Mouse (Mus musculus) MEL (cell line): ENCODE data around the gene Stac2. TPM values are rescaled to one million over a fixed set of nuclear protein-coding genes. Genes with fewer than 3 reads are reported as not detected.

Source experiments
- DNase-seq: peaks from one replicate; pipeline ENCODE4 v3.0.0; 2011; ENCODE audit warnings: low read depth, low spot score
- H3K27ac ChIP-seq: 2 replicates; pipeline ENCODE4 v1.5.1; 2012; ENCODE audit warnings: low read depth, mild to moderate bottlenecking, control low read depth, low read length, moderate library complexity; ENCODE audit not compliant: control insufficient read depth
- H3K27me3 ChIP-seq, 2 experiments: fragments of 150-350 bp in 1 of 2; sonication (generic) in 1 of 2; 2 replicates each; pipeline ENCODE4 v1.6.1; 2012; ENCODE audit warnings: low read length in 2 of 2, mild to moderate bottlenecking in 2 of 2, improper control_type of control experiment in 1 of 2, moderate library complexity in 1 of 2; ENCODE audit not compliant: insufficient read depth in 2 of 2, control insufficient read depth in 1 of 2
- H3K36me3 ChIP-seq, 2 experiments: 2 replicates each; pipeline ENCODE4 v1.6.1; 2012 to 2014; ENCODE audit warnings: low read length in 2 of 2, improper control_type of control experiment in 1 of 2, inconsistent platforms in 1 of 2, mild to moderate bottlenecking in 1 of 2; ENCODE audit not compliant: insufficient read depth in 2 of 2, control insufficient read depth in 1 of 2
- H3K4me1 ChIP-seq, 2 experiments: fragments of 150-350 bp in 1 of 2; sonication (generic) in 1 of 2; 2 replicates each; pipeline ENCODE4 v1.6.1; 2012; ENCODE audit warnings: low read length in 2 of 2, improper control_type of control experiment in 1 of 2, mild to moderate bottlenecking in 1 of 2; ENCODE audit not compliant: insufficient read depth in 2 of 2, control insufficient read depth in 1 of 2
- H3K4me3 ChIP-seq, 2 experiments: fragments of 150-350 bp in 1 of 2; sonication (generic) in 1 of 2; 2 replicates each; pipeline ENCODE4 v1.5.1; 2012; ENCODE audit warnings: low read depth in 2 of 2, low read length in 2 of 2, mild to moderate bottlenecking in 2 of 2, moderate library complexity in 2 of 2, control low read depth in 1 of 2, improper control_type of control experiment in 1 of 2; ENCODE audit not compliant: control insufficient read depth in 1 of 2, insufficient read depth in 1 of 2
- H3K79me2 ChIP-seq: 2 replicates; pipeline ENCODE4 v1.6.1; 2012; ENCODE audit warnings: mild to moderate bottlenecking, low read length, moderate library complexity; ENCODE audit not compliant: control insufficient read depth, poor library complexity, insufficient read depth
- H3K9ac ChIP-seq: 2 replicates; pipeline ENCODE4 v1.6.1; 2012; ENCODE audit warnings: low read depth, mild to moderate bottlenecking, control low read depth, low read length, moderate library complexity; ENCODE audit not compliant: control insufficient read depth, poor library complexity, severe bottlenecking
- H3K9me3 ChIP-seq: fragments of 150-350 bp; sonication (generic); replicated peaks from 2 replicates; pipeline ENCODE4 v1.6.1; 2012; ENCODE audit warnings: mild to moderate bottlenecking, low read length, improper control_type of control experiment, moderate library complexity; ENCODE audit not compliant: insufficient read depth
- BHLHE40 ChIP-seq: IDR thresholded peaks from 2 replicates; pipeline ENCODE4 v1.6.1; 2012; ENCODE audit warnings: low read depth, mild to moderate bottlenecking, inconsistent platforms, low read length, improper control_type of control experiment, borderline replicate concordance
- CHD2 ChIP-seq: IDR thresholded peaks from 2 replicates; pipeline ENCODE4 v1.6.1; 2011; ENCODE audit warnings: low read length, improper control_type of control experiment
- CTCF ChIP-seq, 3 experiments: IDR thresholded peaks in 2 of 3; conservative IDR thresholded peaks in 1 of 3; 2 replicates each; pipeline ENCODE4 v1.5.1; 2011 to 2012; ENCODE audit warnings: low read length in 3 of 3, low read depth in 2 of 3, mild to moderate bottlenecking in 2 of 3, improper control_type of control experiment in 1 of 3, inconsistent platforms in 1 of 3, mixed read lengths in 1 of 3, moderate library complexity in 1 of 3; ENCODE audit not compliant: control insufficient read depth in 1 of 3, insufficient read depth in 1 of 3, poor library complexity in 1 of 3, severe bottlenecking in 1 of 3
- E2F4 ChIP-seq: IDR thresholded peaks from 2 replicates; pipeline ENCODE4 v1.6.1; 2011; ENCODE audit warnings: low read depth, low read length, improper control_type of control experiment, borderline replicate concordance
- EP300 ChIP-seq, 2 experiments: IDR thresholded peaks; 2 replicates each; pipeline ENCODE4 v1.6.1; 2011; ENCODE audit warnings: improper control_type of control experiment in 2 of 2, low read length in 2 of 2, low read depth in 1 of 2, mild to moderate bottlenecking in 1 of 2
- GABPA ChIP-seq: IDR thresholded peaks from 2 replicates; pipeline ENCODE4 v1.6.1; 2012; ENCODE audit warnings: low read depth, mild to moderate bottlenecking, inconsistent platforms, low read length, improper control_type of control experiment, moderate library complexity
- KAT2A ChIP-seq: conservative IDR thresholded peaks from 2 replicates; pipeline ENCODE4 v1.6.1; 2012; ENCODE audit warnings: low read depth, low read length, improper control_type of control experiment, inconsistent platforms
- MAFK ChIP-seq: IDR thresholded peaks from 2 replicates; pipeline ENCODE4 v1.6.1; 2011; ENCODE audit warnings: low read depth, mild to moderate bottlenecking, low read length, improper control_type of control experiment, borderline replicate concordance
- MEF2A ChIP-seq: IDR thresholded peaks from 2 replicates; pipeline ENCODE4 v1.6.1; 2014; ENCODE audit warnings: low read depth, mild to moderate bottlenecking, inconsistent platforms, low read length, improper control_type of control experiment; ENCODE audit not compliant: poor library complexity, insufficient replicate concordance, severe bottlenecking; ENCODE audit errors: extremely low read depth
- MXI1 ChIP-seq: IDR thresholded peaks from 2 replicates; pipeline ENCODE4 v1.6.1; 2011; ENCODE audit warnings: mild to moderate bottlenecking, low read depth, low read length, improper control_type of control experiment
- MYB ChIP-seq: IDR thresholded peaks from 2 replicates; pipeline ENCODE4 v1.6.1; 2011; ENCODE audit warnings: mild to moderate bottlenecking, low read depth, low read length, improper control_type of control experiment
- NELFE ChIP-seq: IDR thresholded peaks from 2 replicates; pipeline ENCODE4 v1.6.1; 2011; ENCODE audit warnings: low read depth, low read length, improper control_type of control experiment
- NRF1 ChIP-seq: IDR thresholded peaks from 2 replicates; pipeline ENCODE4 v1.6.1; 2014; ENCODE audit warnings: low read depth, mild to moderate bottlenecking, inconsistent platforms, low read length, improper control_type of control experiment, moderate library complexity; ENCODE audit not compliant: poor library complexity, insufficient read depth, severe bottlenecking
- TAL1 ChIP-seq: IDR thresholded peaks from 2 replicates; pipeline ENCODE4 v1.6.1; 2012; ENCODE audit warnings: mild to moderate bottlenecking, inconsistent platforms, low read length, moderate library complexity, mixed read lengths
- TBP ChIP-seq: IDR thresholded peaks from 2 replicates; pipeline ENCODE4 v1.8.0; 2011; ENCODE audit warnings: low read depth, low read length, improper control_type of control experiment
- TCF12 ChIP-seq: IDR thresholded peaks from 2 replicates; pipeline ENCODE4 v1.6.1; 2014; ENCODE audit warnings: low read depth, mild to moderate bottlenecking, inconsistent platforms, low read length, improper control_type of control experiment, moderate library complexity
- UBTF ChIP-seq: IDR thresholded peaks from 2 replicates; pipeline ENCODE4 v1.6.1; 2012; ENCODE audit warnings: low read depth, mild to moderate bottlenecking, inconsistent platforms, low read length, improper control_type of control experiment, moderate library complexity, borderline replicate concordance; ENCODE audit not compliant: insufficient read depth
- USF1 ChIP-seq: IDR thresholded peaks from 2 replicates; pipeline ENCODE4 v1.6.1; 2014; ENCODE audit warnings: low read depth, mild to moderate bottlenecking, inconsistent platforms, low read length, improper control_type of control experiment, moderate library complexity
- USF2 ChIP-seq, 2 experiments: IDR thresholded peaks; 2 replicates each; pipeline ENCODE4 v1.6.1; 2011 to 2012; ENCODE audit warnings: improper control_type of control experiment in 2 of 2, low read length in 2 of 2, borderline replicate concordance in 1 of 2, inconsistent platforms in 1 of 2, low read depth in 1 of 2, mild to moderate bottlenecking in 1 of 2; ENCODE audit not compliant: insufficient read depth in 1 of 2
- ZMIZ1 ChIP-seq: IDR thresholded peaks from 2 replicates; pipeline ENCODE4 v1.6.1; 2012; ENCODE audit warnings: low read depth, mild to moderate bottlenecking, inconsistent platforms, low read length, improper control_type of control experiment, moderate library complexity
- polyA plus RNA-seq, 2 experiments: library from polyadenylated mRNA; stranded (reverse) in 1 of 2; unstranded in 1 of 2; fragments of >175 nt in 1 of 2; fragments of >200 nt in 1 of 2; gene quantifications; 2 replicates each; pipeline versions ENCODE4 v1.2.1 to v1.2.4; 2012; ENCODE audit warnings: low replicate concordance in 2 of 2, low read depth in 1 of 2; ENCODE audit not compliant: insufficient read length in 2 of 2, insufficient read depth in 1 of 2, missing spikeins in 1 of 2
- total RNA-seq: library from RNA; depleted of rRNA; stranded (reverse); fragments of 300-350 nt; gene quantifications from 2 replicates; pipeline ENCODE4 v1.2.3, GENCODE M21; 2012

Gene Stac2
- total and polyA plus RNA-seq, 3 experiments, result 0.04 TPM; not detected in 2

DNA sequence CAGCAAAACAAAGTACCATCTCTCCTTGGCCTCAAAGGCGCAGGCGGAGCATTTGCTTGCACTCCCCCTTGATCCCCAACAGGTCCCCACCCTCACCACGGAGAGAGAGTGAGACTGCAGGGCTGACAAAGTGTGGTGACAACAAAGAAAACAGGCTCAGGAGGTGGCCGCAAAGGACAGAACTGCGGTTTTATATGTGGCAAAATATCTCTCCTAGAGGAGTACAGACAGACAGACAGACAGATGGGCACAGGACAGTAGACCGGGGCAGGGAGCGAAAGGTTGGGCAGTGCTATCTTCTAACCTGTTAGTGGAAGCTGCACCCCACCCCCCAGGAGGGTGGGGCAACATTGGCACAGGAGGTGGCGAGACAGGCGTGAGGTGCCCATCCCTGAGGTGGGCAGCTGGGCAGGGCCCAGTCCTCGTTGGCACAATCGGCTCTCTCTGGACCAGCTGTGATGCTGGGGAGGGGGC, 51.9 kb downstream of the Stac2 start (continued):
- TF ChIP-seq TAL1, result no peak
- TF ChIP-seq KAT2A, result no peak

DNA sequence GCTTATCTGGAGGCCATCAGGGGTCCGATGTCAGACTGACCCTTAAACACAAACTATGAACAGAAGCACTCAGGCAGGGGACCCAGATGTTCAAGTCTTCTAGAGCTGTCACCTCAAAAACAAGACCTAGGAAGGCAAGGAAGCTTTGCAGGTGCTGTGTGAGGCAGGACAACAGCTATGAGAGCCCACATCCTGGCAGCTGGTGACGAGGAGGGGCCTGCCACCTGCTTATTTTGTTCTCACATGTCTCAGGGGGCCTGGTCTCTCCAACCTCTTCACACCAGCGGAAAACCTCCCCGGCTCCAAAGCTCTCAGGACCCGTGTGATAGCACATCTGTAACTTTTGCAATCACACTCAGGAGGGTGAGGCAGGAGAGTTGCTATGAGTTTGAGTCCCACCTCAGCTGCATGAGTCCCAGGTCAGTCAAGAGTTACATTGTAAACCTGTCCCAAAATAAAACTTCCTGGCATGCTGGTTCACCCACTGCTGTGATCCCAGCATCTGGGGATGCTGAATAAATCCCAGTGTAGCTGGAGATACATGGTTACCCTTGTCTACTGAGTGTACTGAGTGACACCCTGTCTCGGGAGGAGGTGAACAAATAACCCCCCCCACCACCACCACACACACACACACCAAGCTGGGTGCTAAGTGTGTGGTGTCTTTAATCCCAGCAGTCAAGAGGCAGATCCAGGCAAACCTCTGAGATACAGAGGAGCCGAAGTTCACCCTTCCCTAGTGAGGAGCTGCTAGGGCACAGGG, 52.7 kb downstream of the Stac2 start:
- Histone ChIP-seq H3K9me3 (no peaks in the 10 kb centered on the region), H3K79me2 (no peaks in the 10 kb centered on the region), H3K4me1 (peaks cover 8 to 16% of the 10 kb centered on the region in 2 experiments; a peak in 3 of 4 replicates), H3K9ac (no peak overlapping the region), H3K4me3 (no peak overlapping the region), H3K27ac (no peak overlapping the region), H3K27me3 (no peaks in the 10 kb centered on the region), H3K36me3 (peaks cover 0 to 8% of the 10 kb centered on the region in 2 experiments; a peak in 2 of 4 replicates)
- no peak for TF ChIP-seq CHD2
- TF ChIP-seq MYB, result no peak
- TF ChIP-seq BHLHE40, result no peak
- no peak for TF ChIP-seq EP300 (IDR thresholded peaks at IDR 0.05; ENCODE audit: low read depth in 1 of 2, low read length in 2 of 2)
- no peak for TF ChIP-seq NELFE
- no peak for TF ChIP-seq TBP
- TF ChIP-seq GABPA, result no peak
- no peak for TF ChIP-seq UBTF
- no peak for TF ChIP-seq USF2 (IDR thresholded peaks at IDR 0.05; ENCODE audit: borderline replicate concordance in 1 of 2, insufficient read depth in 1 of 2, low read depth in 1 of 2, low read length in 2 of 2)
- TF ChIP-seq MAFK, result no peak
- TF ChIP-seq NRF1, result no peak
- no peak for TF ChIP-seq MXI1
- TF ChIP-seq USF1, result no peak
- no peak for TF ChIP-seq MEF2A
- TF ChIP-seq ZMIZ1, result no peak
- no peak for TF ChIP-seq CTCF (IDR thresholded peaks at IDR 0.05 in 2 of 3, conservative IDR thresholded peaks at IDR 0.05 in 1 of 3; ENCODE audit: control insufficient read depth in 1 of 3, insufficient read depth in 1 of 3, low read depth in 2 of 3, low read length in 3 of 3, poor library complexity in 1 of 3, severe bottlenecking in 1 of 3)
- no peak for TF ChIP-seq TCF12
- TF ChIP-seq E2F4, result no peak
- no peak for TF ChIP-seq KAT2A
- no peak for DNase-seq
